Mouse (Mus musculus) erythroid progenitor cell, adult 5-6 weeks (primary cell): Measurements from ENCODE around the gene Gm11596. TPM values are rescaled to one million over a fixed set of nuclear protein-coding genes. Genes with fewer than 3 reads are reported as not detected.
"Not testable (repeated sequence)": the region's sequence is repeated elsewhere in the genome, so short reads cannot be mapped to it uniquely, and the experiment has no call there.

ENCODE experiments used
- ATAC-seq: replicated peaks from 2 replicates; pipeline ENCODE4 v1.8.0; 2016; ENCODE audit warnings: moderate number of reproducible peaks, mild to moderate bottlenecking, moderate TSS enrichment, inconsistent platforms; ENCODE audit not compliant: poor library complexity, low FRiP score, severe bottlenecking
- total RNA-seq, 2 experiments: library from RNA; stranded (forward) in 1 of 2; stranded (reverse) in 1 of 2; fragments of 150-400 nt in 1 of 2; fragments of 186-747, 209-891 nt in 1 of 2; gene quantifications; 2 replicates each; pipeline versions ENCODE4 v1.2.3 to v1.2.4; 2015 to 2017; ENCODE audit warnings: low replicate concordance in 2 of 2

The Gm11596 gene
- total RNA-seq (2015; ENCODE audit: low replicate concordance) (not detected in 2 replicates), total RNA-seq (2017; ENCODE audit: low replicate concordance) (not detected in 2 replicates)

DNA sequence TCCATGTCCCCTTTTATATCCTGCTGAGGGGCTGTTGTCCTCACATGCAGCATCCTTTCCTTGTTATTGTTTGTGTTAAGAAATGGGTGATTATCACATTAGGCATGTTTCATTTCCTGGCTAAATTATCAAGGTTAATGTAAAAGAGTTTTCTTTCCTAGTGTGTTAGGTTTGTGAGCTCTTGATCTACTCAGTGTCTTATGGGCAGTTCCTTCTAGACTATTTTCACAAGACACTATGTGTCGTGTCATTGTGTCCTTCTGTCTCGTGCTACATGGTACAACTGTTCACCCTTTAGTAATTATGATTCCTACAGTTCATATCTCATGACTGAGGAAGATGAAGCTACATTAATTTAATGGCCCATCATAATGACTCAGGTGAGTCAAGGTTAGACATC lies at the start of gene Gm11596:
Gm11596 (minus strand) TSS at position 101 of the 400 bp plus-strand sequence.
- ATAC-seq: no peak

DNA sequence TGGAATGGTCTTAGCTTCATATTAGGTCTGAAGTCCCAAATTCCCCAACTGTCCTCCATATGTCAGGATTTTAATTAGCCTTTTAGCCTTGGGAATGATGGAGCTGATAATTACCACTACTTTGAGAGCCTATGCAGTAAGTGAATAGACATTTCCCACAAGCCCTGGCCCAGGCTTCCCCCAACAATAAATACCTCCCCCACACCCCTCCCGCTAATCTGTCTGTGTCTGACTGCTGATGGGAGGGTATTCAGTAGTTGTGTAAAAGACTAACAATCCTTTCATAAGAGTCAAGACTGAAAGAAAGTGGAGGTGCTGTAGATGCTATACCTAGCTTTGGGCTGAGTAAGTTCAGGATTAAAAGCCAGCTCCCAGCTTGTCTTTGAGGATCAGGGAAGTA lies 48.9 kb upstream of the Gm11596 start:
- no peak for ATAC-seq

DNA sequence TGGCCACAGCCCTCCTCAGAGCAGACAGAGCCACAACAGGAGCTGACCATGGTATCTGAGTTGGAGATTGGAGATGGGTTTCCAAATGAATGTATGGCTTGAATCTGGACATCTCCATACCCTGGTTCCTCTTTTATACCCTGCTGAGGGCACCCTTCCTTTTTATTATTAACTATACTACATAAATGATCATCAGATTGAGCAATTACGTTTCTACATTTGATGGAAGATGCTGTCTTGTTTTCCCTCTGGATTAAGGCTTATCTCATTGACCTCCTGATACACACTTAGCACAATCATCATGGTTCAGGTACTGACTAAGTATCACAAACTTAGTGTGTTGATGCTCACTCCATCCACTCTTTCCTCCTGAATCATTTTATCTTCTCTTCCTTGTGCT lies 44.7 kb upstream of the Gm11596 start, which contains the start of gene 2300003K06Rik:
2300003K06Rik (minus strand) TSS at position 101 of the 400 bp plus-strand sequence.
- ATAC-seq: no peak

DNA sequence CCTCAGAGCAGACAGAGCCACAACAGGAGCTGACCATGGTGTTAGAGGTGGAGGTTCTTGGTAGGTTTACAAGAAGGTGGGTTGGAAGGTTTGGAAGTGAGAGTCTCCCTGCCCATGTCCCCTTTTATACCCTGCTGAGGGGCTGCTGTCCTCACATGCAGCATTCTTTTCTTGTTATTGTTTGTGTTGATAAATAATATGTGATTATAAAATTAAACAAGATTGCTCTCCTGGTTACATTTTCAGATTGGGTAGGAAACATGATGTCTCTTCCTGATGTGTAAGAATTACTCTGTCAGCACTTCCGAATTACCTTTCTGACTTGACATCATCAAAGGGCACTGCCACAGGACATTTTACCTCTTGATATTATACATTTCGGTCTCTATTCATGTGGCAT lies 22.3 kb upstream of the Gm11596 start, which contains the start of gene Gm11564:
Gm11564 (minus strand) TSS at position 101 of the 400 bp plus-strand sequence.
- not testable (repeated sequence) for ATAC-seq

DNA sequence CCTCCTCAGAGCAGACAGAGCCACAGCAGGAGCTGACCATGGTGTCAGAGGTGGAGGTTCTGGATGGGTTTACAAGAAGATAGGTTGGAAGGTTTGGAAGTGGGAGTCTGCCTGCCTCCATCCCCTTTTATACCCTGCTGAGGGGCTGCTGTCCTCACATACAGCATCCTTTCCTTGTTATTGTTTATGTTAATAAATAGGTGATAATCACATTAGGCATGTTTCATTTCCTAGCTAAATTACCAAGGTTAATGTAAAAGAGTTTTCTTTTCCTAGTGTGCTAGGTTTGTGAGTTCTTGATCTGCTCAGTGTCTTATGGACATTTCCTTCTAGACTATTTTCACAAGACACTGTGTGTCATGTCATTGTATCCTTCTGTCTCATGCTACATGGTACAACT lies 16.5 kb upstream of the Gm11596 start, which contains the start of gene Krtap4-13:
Krtap4-13 (minus strand) TSS at position 101 of the 400 bp plus-strand sequence.
- ATAC-seq: not testable (repeated sequence)

DNA sequence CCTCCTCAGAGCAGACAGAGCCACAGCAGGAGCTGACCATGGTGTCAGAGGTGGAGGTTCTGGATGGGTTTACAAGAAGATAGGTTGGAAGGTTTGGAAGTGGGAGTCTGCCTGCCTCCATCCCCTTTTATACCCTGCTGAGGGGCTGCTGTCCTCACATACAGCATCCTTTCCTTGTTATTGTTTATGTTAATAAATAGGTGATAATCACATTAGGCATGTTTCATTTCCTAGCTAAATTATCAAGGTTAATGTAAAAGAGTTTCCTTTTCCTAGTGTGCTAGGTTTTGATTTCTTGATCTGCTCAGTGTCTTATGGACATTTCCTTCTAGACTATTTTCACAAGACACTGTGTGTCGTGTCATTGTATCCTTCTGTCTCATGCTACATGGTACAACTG lies 11.1 kb upstream of the Gm11596 start, which contains the start of gene Gm11554:
Gm11554 (minus strand) TSS at position 101 of the 400 bp plus-strand sequence.
- ATAC-seq: not testable (repeated sequence)

DNA sequence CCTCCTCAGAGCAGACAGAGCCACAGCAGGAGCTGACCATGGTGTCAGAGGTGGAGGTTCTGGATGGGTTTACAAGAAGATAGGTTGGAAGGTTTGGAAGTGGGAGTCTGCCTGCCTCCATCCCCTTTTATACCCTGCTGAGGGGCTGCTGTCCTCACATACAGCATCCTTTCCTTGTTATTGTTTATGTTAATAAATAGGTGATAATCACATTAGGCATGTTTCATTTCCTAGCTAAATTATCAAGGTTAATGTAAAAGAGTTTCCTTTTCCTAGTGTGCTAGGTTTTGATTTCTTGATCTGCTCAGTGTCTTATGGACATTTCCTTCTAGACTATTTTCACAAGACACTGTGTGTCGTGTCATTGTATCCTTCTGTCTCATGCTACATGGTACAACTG lies 5.6 kb upstream of the Gm11596 start, which contains the start of gene Gm11569:
Gm11569 (minus strand) TSS at position 101 of the 400 bp plus-strand sequence.
- ATAC-seq: not testable (repeated sequence)

GRCm38 (mm10) chr11:99784900-99785299 lies 8.4 kb downstream of the Gm11596 start, which contains the start of gene Krtap4-9:
TSS of gene Krtap4-9 (plus strand) at chr11:99785200.
- ATAC-seq: not testable (repeated sequence)

GRCm38 (mm10) chr11:99780604-99781003 lies 12.7 kb downstream of the Gm11596 start, which contains the start of gene Krtap4-8:
TSS of gene Krtap4-8 (minus strand) at chr11:99780704.
- ATAC-seq: no peak

DNA sequence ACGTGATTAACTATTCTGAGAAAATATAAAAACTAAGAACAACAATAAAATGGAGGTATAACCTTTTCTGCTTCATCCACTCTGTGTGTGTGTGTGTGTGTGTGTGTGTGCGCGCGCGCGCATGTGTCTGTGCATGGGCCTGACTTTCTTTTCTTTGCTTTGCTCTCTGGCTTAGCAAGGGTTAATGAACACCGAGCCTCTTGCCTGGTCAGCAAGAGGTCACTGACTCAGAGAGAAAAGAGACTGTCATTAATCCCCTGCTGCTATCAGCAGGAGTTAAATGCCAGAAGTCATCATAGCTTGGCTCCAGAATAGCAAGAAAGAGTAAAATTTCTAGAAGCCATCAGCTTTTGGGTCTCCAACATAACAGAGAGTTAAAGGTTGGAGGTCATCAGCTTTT lies 14.9 kb downstream of the Gm11596 start:
- no peak for ATAC-seq

- not testable (repeated sequence) for ATAC-seq
These were observed 20.5 kb downstream of the Gm11596 start, which contains the start of gene Gm11595 for GRCm38 (mm10) chr11:99772813-99773212. TSS of gene Gm11595 (minus strand) at chr11:99772913.

DNA sequence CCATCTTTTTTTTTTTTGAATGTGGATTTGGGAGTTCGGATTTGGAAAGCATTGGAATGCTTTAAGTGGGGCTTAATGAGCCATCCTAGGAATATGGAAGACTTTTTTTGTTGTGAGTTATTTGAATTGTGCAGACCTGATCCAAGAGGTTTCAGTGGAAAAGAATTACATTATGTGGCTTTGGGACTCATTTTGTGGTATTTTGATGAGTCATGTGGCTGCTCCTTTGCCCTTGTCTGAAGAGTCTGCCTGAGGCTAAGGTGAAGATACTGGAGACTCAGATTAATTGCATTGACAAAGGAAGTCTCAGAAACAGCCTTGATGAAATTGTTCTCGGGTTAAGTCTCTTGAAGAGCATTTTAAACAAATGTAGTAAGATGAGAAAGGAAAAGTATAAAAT lies 24.9 kb downstream of the Gm11596 start:
- no peak for ATAC-seq

- ATAC-seq: no peak
These were observed 34.4 kb downstream of the Gm11596 start for GRCm38 (mm10) chr11:99758877-99759276.

DNA sequence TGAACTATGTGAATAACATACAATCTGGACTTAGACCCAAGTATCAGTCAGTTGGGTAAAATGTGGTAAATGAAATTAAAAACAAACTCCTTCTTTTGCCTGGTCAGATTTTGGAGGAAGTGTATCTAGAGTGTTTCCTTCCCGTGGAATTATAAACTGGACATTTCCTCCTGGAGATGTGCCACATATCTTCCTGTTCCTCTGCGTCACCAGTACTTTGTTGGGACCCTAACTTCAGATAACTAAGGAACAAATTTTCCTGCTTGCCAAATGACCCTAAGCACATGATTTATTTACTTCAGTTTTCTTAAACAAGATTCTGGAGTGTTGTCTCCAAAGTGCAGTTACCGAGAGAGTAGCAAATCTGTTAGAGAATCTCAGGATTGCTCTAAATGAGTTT lies 49.3 kb downstream of the Gm11596 start:
- ATAC-seq: no peak

Other genes starting within 250 kb of the Gm11596 start
Only the 30 nearest of the 43 such genes appear.
- not detected in 2 replicates for gene Gm11938, start 190.2 kb downstream of the Gm11596 start, total RNA-seq (2015; ENCODE audit: low replicate concordance)
- gene Gm11938, start 190.2 kb downstream of the Gm11596 start, total RNA-seq (2017; ENCODE audit: low replicate concordance): not detected in 2 replicates
- not detected in 2 replicates for gene Gm11937, start 183.3 kb downstream of the Gm11596 start, total RNA-seq (2015; ENCODE audit: low replicate concordance)
- gene Gm11937, start 183.3 kb downstream of the Gm11596 start, total RNA-seq (2017; ENCODE audit: low replicate concordance): not detected in 2 replicates
- gene Krtap2-4, start 178.6 kb downstream of the Gm11596 start, total RNA-seq (2015; ENCODE audit: low replicate concordance): not detected in 2 replicates
- not detected in 2 replicates for gene Krtap2-4, start 178.6 kb downstream of the Gm11596 start, total RNA-seq (2017; ENCODE audit: low replicate concordance)
- not detected in 2 replicates for gene Gm11562, start 173.0 kb downstream of the Gm11596 start, total RNA-seq (2015; ENCODE audit: low replicate concordance)
- gene Gm11562, start 173.0 kb downstream of the Gm11596 start, total RNA-seq (2017; ENCODE audit: low replicate concordance): not detected in 2 replicates
- not detected in 2 replicates for gene Krtap4-1, start 165.2 kb downstream of the Gm11596 start, total RNA-seq (2015; ENCODE audit: low replicate concordance)
- not detected in 2 replicates for gene Krtap4-1, start 165.2 kb downstream of the Gm11596 start, total RNA-seq (2017; ENCODE audit: low replicate concordance)
- not detected in 2 replicates for gene Krtap4-2, start 158.4 kb downstream of the Gm11596 start, total RNA-seq (2015; ENCODE audit: low replicate concordance)
- not detected in 2 replicates for gene Krtap4-2, start 158.4 kb downstream of the Gm11596 start, total RNA-seq (2017; ENCODE audit: low replicate concordance)
- gene Krtap4-7, start 149.4 kb downstream of the Gm11596 start, total RNA-seq (2015; ENCODE audit: low replicate concordance): not detected in 2 replicates
- gene Krtap4-7, start 149.4 kb downstream of the Gm11596 start, total RNA-seq (2017; ENCODE audit: low replicate concordance): not detected in 2 replicates
- not detected in 2 replicates for gene Gm11555, start 143.2 kb downstream of the Gm11596 start, total RNA-seq (2015; ENCODE audit: low replicate concordance)
- not detected in 2 replicates for gene Gm11555, start 143.2 kb downstream of the Gm11596 start, total RNA-seq (2017; ENCODE audit: low replicate concordance)
- gene Gm11563, start 134.5 kb downstream of the Gm11596 start, total RNA-seq (2015; ENCODE audit: low replicate concordance): not detected in 2 replicates
- not detected in 2 replicates for gene Gm11563, start 134.5 kb downstream of the Gm11596 start, total RNA-seq (2017; ENCODE audit: low replicate concordance)
- not detected in 2 replicates for gene Krtap4-6, start 127.5 kb downstream of the Gm11596 start, total RNA-seq (2015; ENCODE audit: low replicate concordance)
- not detected in 2 replicates for gene Krtap4-6, start 127.5 kb downstream of the Gm11596 start, total RNA-seq (2017; ENCODE audit: low replicate concordance)
- not detected in 2 replicates for gene Gm14190, start 102.7 kb downstream of the Gm11596 start, total RNA-seq (2015; ENCODE audit: low replicate concordance)
- not detected in 2 replicates for gene Gm14190, start 102.7 kb downstream of the Gm11596 start, total RNA-seq (2017; ENCODE audit: low replicate concordance)
- not detected in 2 replicates for gene Gm14180, start 59.2 kb downstream of the Gm11596 start, total RNA-seq (2015; ENCODE audit: low replicate concordance)
- not detected in 2 replicates for gene Gm14180, start 59.2 kb downstream of the Gm11596 start, total RNA-seq (2017; ENCODE audit: low replicate concordance)
- gene Gm11595, start 20.6 kb downstream of the Gm11596 start, total RNA-seq (2015; ENCODE audit: low replicate concordance): not detected in 2 replicates
- gene Gm11595, start 20.6 kb downstream of the Gm11596 start, total RNA-seq (2017; ENCODE audit: low replicate concordance): not detected in 2 replicates
- not detected in 2 replicates for gene Krtap4-8, start 12.8 kb downstream of the Gm11596 start, total RNA-seq (2015; ENCODE audit: low replicate concordance)
- gene Krtap4-8, start 12.8 kb downstream of the Gm11596 start, total RNA-seq (2017; ENCODE audit: low replicate concordance): not detected in 2 replicates
- gene Krtap4-9, start 8.3 kb downstream of the Gm11596 start, total RNA-seq (2015; ENCODE audit: low replicate concordance): not detected in 2 replicates
- gene Krtap4-9, start 8.3 kb downstream of the Gm11596 start, total RNA-seq (2017; ENCODE audit: low replicate concordance): not detected in 2 replicates
- not detected in 2 replicates for gene Gm11569, start 5.5 kb upstream of the Gm11596 start, total RNA-seq (2015; ENCODE audit: low replicate concordance)
- not detected in 2 replicates for gene Gm11569, start 5.5 kb upstream of the Gm11596 start, total RNA-seq (2017; ENCODE audit: low replicate concordance)
- not detected in 2 replicates for gene Gm11554, start 11.0 kb upstream of the Gm11596 start, total RNA-seq (2015; ENCODE audit: low replicate concordance)
- not detected in 2 replicates for gene Gm11554, start 11.0 kb upstream of the Gm11596 start, total RNA-seq (2017; ENCODE audit: low replicate concordance)
- not detected in 2 replicates for gene Krtap4-13, start 16.4 kb upstream of the Gm11596 start, total RNA-seq (2015; ENCODE audit: low replicate concordance)
- gene Krtap4-13, start 16.4 kb upstream of the Gm11596 start, total RNA-seq (2017; ENCODE audit: low replicate concordance): not detected in 2 replicates
- gene Gm11564, start 22.2 kb upstream of the Gm11596 start, total RNA-seq (2015; ENCODE audit: low replicate concordance): not detected in 2 replicates
- gene Gm11564, start 22.2 kb upstream of the Gm11596 start, total RNA-seq (2017; ENCODE audit: low replicate concordance): not detected in 2 replicates
- gene 2300003K06Rik, start 44.6 kb upstream of the Gm11596 start, total RNA-seq (2015; ENCODE audit: low replicate concordance): not detected in 2 replicates
- not detected in 2 replicates for gene 2300003K06Rik, start 44.6 kb upstream of the Gm11596 start, total RNA-seq (2017; ENCODE audit: low replicate concordance)
- not detected in 2 replicates for gene Krtap4-16, start 58.1 kb upstream of the Gm11596 start, total RNA-seq (2015; ENCODE audit: low replicate concordance)
- not detected in 2 replicates for gene Krtap4-16, start 58.1 kb upstream of the Gm11596 start, total RNA-seq (2017; ENCODE audit: low replicate concordance)
- gene Gm11568, start 64.5 kb upstream of the Gm11596 start, total RNA-seq (2015; ENCODE audit: low replicate concordance): not detected in 2 replicates
- gene Gm11568, start 64.5 kb upstream of the Gm11596 start, total RNA-seq (2017; ENCODE audit: low replicate concordance): not detected in 2 replicates
- not detected in 2 replicates for gene Gm11559, start 71.0 kb upstream of the Gm11596 start, total RNA-seq (2015; ENCODE audit: low replicate concordance)
- gene Gm11559, start 71.0 kb upstream of the Gm11596 start, total RNA-seq (2017; ENCODE audit: low replicate concordance): not detected in 2 replicates
- gene Krtap9-1, start 79.9 kb upstream of the Gm11596 start, total RNA-seq (2015; ENCODE audit: low replicate concordance): not detected in 2 replicates
- gene Krtap9-1, start 79.9 kb upstream of the Gm11596 start, total RNA-seq (2017; ENCODE audit: low replicate concordance): not detected in 2 replicates
- gene Gm11567, start 85.7 kb upstream of the Gm11596 start, total RNA-seq (2015; ENCODE audit: low replicate concordance): not detected in 2 replicates
- gene Gm11567, start 85.7 kb upstream of the Gm11596 start, total RNA-seq (2017; ENCODE audit: low replicate concordance): not detected in 2 replicates
- not detected in 2 replicates for gene Krtap31-1, start 114.5 kb upstream of the Gm11596 start, total RNA-seq (2015; ENCODE audit: low replicate concordance)
- gene Krtap31-1, start 114.5 kb upstream of the Gm11596 start, total RNA-seq (2017; ENCODE audit: low replicate concordance): not detected in 2 replicates
- gene Gm11565, start 121.3 kb upstream of the Gm11596 start, total RNA-seq (2015; ENCODE audit: low replicate concordance): not detected in 2 replicates
- gene Gm11565, start 121.3 kb upstream of the Gm11596 start, total RNA-seq (2017; ENCODE audit: low replicate concordance): not detected in 2 replicates
- gene Krtap31-2, start 142.8 kb upstream of the Gm11596 start, total RNA-seq (2015; ENCODE audit: low replicate concordance): not detected in 2 replicates
- not detected in 2 replicates for gene Krtap31-2, start 142.8 kb upstream of the Gm11596 start, total RNA-seq (2017; ENCODE audit: low replicate concordance)
- not detected in 2 replicates for gene Krtap9-5, start 155.0 kb upstream of the Gm11596 start, total RNA-seq (2015; ENCODE audit: low replicate concordance)
- gene Krtap9-5, start 155.0 kb upstream of the Gm11596 start, total RNA-seq (2017; ENCODE audit: low replicate concordance): not detected in 2 replicates
- gene Krtap29-1, start 185.6 kb upstream of the Gm11596 start, total RNA-seq (2015; ENCODE audit: low replicate concordance): not detected in 2 replicates
- gene Krtap29-1, start 185.6 kb upstream of the Gm11596 start, total RNA-seq (2017; ENCODE audit: low replicate concordance): not detected in 2 replicates